Mouse (Mus musculus) liver, embryonic 13.5 days (tissue): ENCODE data around the gene Neurog3. TPM values are rescaled to one million over a fixed set of nuclear protein-coding genes. Genes with fewer than 3 reads are reported as not detected.

Experiments used
- ATAC-seq: fragments of 200-750 bp; cut with Nextera tagmentation; 2 replicates; pipeline ENCODE4 v1.8.0; 2017; ENCODE audit warnings: low read depth, mild to moderate bottlenecking, moderate number of reproducible peaks, moderate library complexity
- DNase-seq: peaks from one replicate; pipeline ENCODE4 v3.0.0; 2022
- H3K27ac ChIP-seq: fragments of 300-500 bp; sonication (generic); 2 replicates; pipeline ENCODE4 v1.5.1; 2015; ENCODE audit warnings: moderate library complexity, mild to moderate bottlenecking, inconsistent platforms
- H3K27me3 ChIP-seq: fragments of 300-500 bp; sonication (generic); 2 replicates; pipeline ENCODE4 v1.6.1; 2015; ENCODE audit warnings: mild to moderate bottlenecking, inconsistent platforms
- H3K36me3 ChIP-seq: fragments of 300-500 bp; sonication (generic); 2 replicates; pipeline ENCODE4 v1.6.1; 2015; ENCODE audit warnings: mild to moderate bottlenecking, inconsistent platforms
- H3K4me1 ChIP-seq: fragments of 300-500 bp; sonication (generic); replicated peaks from 2 replicates; pipeline ENCODE4 v1.6.1; 2015; ENCODE audit warnings: inconsistent platforms
- H3K4me2 ChIP-seq: fragments of 300-500 bp; sonication (generic); 2 replicates; pipeline ENCODE4 v1.6.1; 2015; ENCODE audit warnings: inconsistent platforms, mild to moderate bottlenecking, moderate library complexity
- H3K4me3 ChIP-seq: fragments of 300-500 bp; sonication (generic); replicated peaks from 2 replicates; pipeline ENCODE4 v1.5.1; 2015; ENCODE audit warnings: mild to moderate bottlenecking, inconsistent platforms
- H3K9ac ChIP-seq: fragments of 300-500 bp; sonication (generic); 2 replicates; pipeline ENCODE4 v1.6.1; 2015; ENCODE audit warnings: mild to moderate bottlenecking, inconsistent platforms
- H3K9me3 ChIP-seq: fragments of 300-500 bp; sonication (generic); replicated peaks from 2 replicates; pipeline ENCODE4 v1.6.1; 2016; ENCODE audit warnings: inconsistent platforms
- WGBS: fragments of 180-500 bp; shearing (Covaris S2); methylation state at CpG from one replicate; pipeline ENCODE4 v1.1.7; 2015; ENCODE audit not compliant: insufficient replicate concordance; 5-methylcytosine and 5-hydroxymethylcytosine counted together
- polyA plus RNA-seq: library from polyadenylated mRNA; unstranded; fragments of >200 nt; fragmentation: Nextera tagmentation; extraction: Ambion mirVana; gene quantifications from 2 replicates; pipeline ENCODE4 v1.2.1, GENCODE M21; 2015

Neurog3 gene
- polyA plus RNA-seq, 1 experiment from 2014 or later, result not detected

- Histone ChIP-seq H3K4me3 (no peak within 1 kb of the TSS), H3K9me3 (no peaks in the 10 kb centered on the region), H3K36me3 (no peaks in the 10 kb centered on the region), H3K9ac (no peak within 1 kb of the TSS), H3K4me2 (no peak within 1 kb of the TSS), H3K4me1 (no peaks in the 10 kb centered on the region), H3K27ac (no peak within 1 kb of the TSS), H3K27me3 (peaks cover 4% of the 10 kb centered on the region; the same call in 1 of the 2 replicates)
- DNase-seq (no peak), ATAC-seq (no peak)
- 47% methylated on average over 8 of the region's 8 CpGs for WGBS
Observed at GRCm38 (mm10) chr10:62143820-62144219, 10.9 kb downstream of the Neurog3 start, which contains the start of gene Fam241b. TSS of gene Fam241b (minus strand) at chr10:62143920.

- WGBS, result 67% methylated on average over 5 of the region's 5 CpGs
- Histone ChIP-seq H3K4me2 (no peak overlapping the region), H3K36me3 (no peaks in the 10 kb centered on the region), H3K4me3 (no peak overlapping the region), H3K4me1 (no peaks in the 10 kb centered on the region), H3K27me3 (no peaks in the 10 kb centered on the region), H3K9me3 (no peaks in the 10 kb centered on the region), H3K9ac (no peak overlapping the region), H3K27ac (no peak overlapping the region)
- ATAC-seq, result no peak
- no peak for DNase-seq
Observed at GRCm38 (mm10) chr10:62145957-62146356, 13.1 kb downstream of the Neurog3 start.

GRCm38 (mm10) chr10:62147466-62148248, 14.8 kb downstream of the Neurog3 start:
- Histone ChIP-seq H3K36me3 (no peaks in the 10 kb centered on the region), H3K4me3 (no peak overlapping the region), H3K27ac (no peak overlapping the region), H3K27me3 (no peaks in the 10 kb centered on the region), H3K9me3 (no peaks in the 10 kb centered on the region), H3K4me1 (no peaks in the 10 kb centered on the region), H3K9ac (no peak overlapping the region), H3K4me2 (no peak overlapping the region)
- no peak for DNase-seq
- WGBS, result 45% methylated on average over 12 of the region's 12 CpGs
- ATAC-seq, result no peak

- Histone ChIP-seq H3K4me1 (no peaks in the 10 kb centered on the region), H3K9ac (no peak overlapping the region), H3K9me3 (no peaks in the 10 kb centered on the region), H3K4me3 (no peak overlapping the region), H3K36me3 (no peaks in the 10 kb centered on the region), H3K4me2 (no peak overlapping the region), H3K27me3 (no peaks in the 10 kb centered on the region), H3K27ac (no peak overlapping the region)
- 49% methylated on average over 7 of the region's 7 CpGs for WGBS
- ATAC-seq, result no peak
- no peak for DNase-seq
Observed at GRCm38 (mm10) chr10:62149929-62150328, 17.0 kb downstream of the Neurog3 start.

GRCm38 (mm10) chr10:62162410-62162809, 29.5 kb downstream of the Neurog3 start:
- no peak for DNase-seq
- ATAC-seq, result no peak
- no peaks in the 10 kb centered on the region for H3K9me3 ChIP-seq
- H3K4me1 ChIP-seq, result no peaks in the 10 kb centered on the region
- no peaks in the 10 kb centered on the region for H3K27me3 ChIP-seq
- no peak overlapping the region for H3K9ac ChIP-seq
- no peaks in the 10 kb centered on the region for H3K36me3 ChIP-seq
- H3K27ac ChIP-seq, result no peak overlapping the region
- H3K4me2 ChIP-seq, result no peak overlapping the region
- 23% methylated on average over 10 of the region's 10 CpGs for WGBS
- H3K4me3 ChIP-seq, result no peak overlapping the region

GRCm38 (mm10) chr10:62172841-62173553, 40.1 kb downstream of the Neurog3 start:
- ATAC-seq (no peak), DNase-seq (no peak)
- no peaks in the 10 kb centered on the region; the same call in 1 of the 2 replicates for H3K27me3 ChIP-seq
- WGBS, result 20% methylated on average over 9 of the region's 9 CpGs
- no peak overlapping the region for H3K4me2 ChIP-seq
- H3K36me3 ChIP-seq, result no peaks in the 10 kb centered on the region
- no peaks in the 10 kb centered on the region for H3K9me3 ChIP-seq
- no peak overlapping the region for H3K9ac ChIP-seq
- H3K4me3 ChIP-seq, result no peak overlapping the region
- no peaks in the 10 kb centered on the region for H3K4me1 ChIP-seq
- no peak overlapping the region for H3K27ac ChIP-seq

- Histone ChIP-seq H3K4me1 (no peaks in the 10 kb centered on the region), H3K9ac (no peak overlapping the region), H3K4me2 (no peak overlapping the region), H3K36me3 (no peaks in the 10 kb centered on the region), H3K27ac (no peak overlapping the region), H3K9me3 (no peaks in the 10 kb centered on the region), H3K27me3 (no peaks in the 10 kb centered on the region; the same call in 1 of the 2 replicates), H3K4me3 (no peak overlapping the region)
- 41% methylated on average over 9 of the region's 9 CpGs for WGBS
- ATAC-seq (no peak), DNase-seq (no peak)
Observed at GRCm38 (mm10) chr10:62173941-62174448, 41.1 kb downstream of the Neurog3 start.

GRCm38 (mm10) chr10:62174533-62175313, 41.8 kb downstream of the Neurog3 start:
- ATAC-seq (no peak), DNase-seq (no peak)
- Histone ChIP-seq H3K4me2 (no peak overlapping the region), H3K4me1 (no peaks in the 10 kb centered on the region), H3K4me3 (no peak overlapping the region), H3K36me3 (no peaks in the 10 kb centered on the region), H3K27ac (no peak overlapping the region), H3K27me3 (no peaks in the 10 kb centered on the region; the same call in 1 of the 2 replicates), H3K9me3 (no peaks in the 10 kb centered on the region), H3K9ac (no peak overlapping the region)
- WGBS, result 56% methylated on average over 15 of the region's 15 CpGs

GRCm38 (mm10) chr10:62179944-62180343, 47.1 kb downstream of the Neurog3 start:
- WGBS, result 69% methylated on average over 3 of the region's 3 CpGs
- Histone ChIP-seq H3K36me3 (no peaks in the 10 kb centered on the region), H3K9ac (no peak overlapping the region)

GRCm38 (mm10) chr10:62181701-62182100, 48.8 kb downstream of the Neurog3 start:
- no peak overlapping the region for H3K9ac ChIP-seq
- 45% methylated on average over 3 of the region's 3 CpGs for WGBS
- no peaks in the 10 kb centered on the region for H3K4me1 ChIP-seq
- H3K36me3 ChIP-seq, result no peaks in the 10 kb centered on the region
- no peak overlapping the region for H3K4me3 ChIP-seq
- ATAC-seq, result no peak
- H3K27me3 ChIP-seq, result peaks cover 12% of the 10 kb centered on the region; the same call in 1 of the 2 replicates
- DNase-seq, result no peak
- no peak overlapping the region for H3K4me2 ChIP-seq
- H3K27ac ChIP-seq, result no peak overlapping the region
- no peaks in the 10 kb centered on the region for H3K9me3 ChIP-seq

More at GRCm38 (mm10) chr10:62179944-62180343, 47.1 kb downstream of the Neurog3 start:
- no peaks in the 10 kb centered on the region for H3K4me1 ChIP-seq
- no peak overlapping the region for H3K4me3 ChIP-seq
- H3K27me3 ChIP-seq, result peaks cover under 1% of the 10 kb centered on the region; the same call in 1 of the 2 replicates
- H3K9me3 ChIP-seq, result no peaks in the 10 kb centered on the region
- H3K27ac ChIP-seq, result no peak overlapping the region
- no peak overlapping the region for H3K4me2 ChIP-seq
- ATAC-seq (no peak), DNase-seq (no peak)
